Mouse (Mus musculus): ENCODE data around the gene Zfp276. TPM values are rescaled to one million over a fixed set of nuclear protein-coding genes. Genes with fewer than 3 reads are reported as not detected.

Gene Zfp276
- polyA plus RNA-seq, 1 experiment from 2014 or later: 24.3 TPM

DNA sequence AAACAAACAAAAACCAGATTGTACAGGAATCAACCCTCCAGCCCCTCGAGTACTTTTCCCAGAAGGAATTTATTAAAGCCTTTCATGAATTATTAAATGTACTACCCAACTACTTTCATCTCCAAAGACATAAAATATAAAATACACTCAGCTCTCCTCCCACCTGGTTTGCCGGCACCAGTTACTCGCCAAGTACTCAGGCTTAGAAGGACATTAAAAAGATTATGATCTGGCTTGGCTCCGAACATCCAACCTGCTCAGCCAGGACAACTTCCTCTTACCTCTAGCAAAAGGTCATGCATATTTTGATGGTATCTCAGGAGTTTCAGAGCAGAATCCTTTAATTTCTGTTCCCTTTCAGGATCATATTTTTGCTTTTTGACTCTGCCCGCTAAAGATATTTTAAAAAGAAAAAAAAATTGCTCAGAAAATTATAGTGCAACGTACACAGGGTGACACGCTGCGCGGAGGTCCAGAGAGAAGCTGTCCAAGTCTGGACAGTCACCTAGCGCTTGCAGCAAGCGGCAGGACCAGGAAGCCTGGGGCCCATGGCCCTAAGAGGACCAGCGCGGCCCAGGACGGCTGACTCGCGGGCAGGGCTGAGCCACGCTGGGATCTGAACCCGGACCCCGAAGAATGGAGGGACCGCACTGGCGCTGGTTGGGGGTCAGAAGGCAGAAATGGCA, 63.9 kb downstream of the Zfp276 start:
- Histone ChIP-seq H3K9ac (peak overlapping the region; percentile 69), H3K4me2 (peak overlapping the region; percentile 83), H3K4me1 (replicated peaks) (peaks cover 13% of the 10 kb centered on the region), H3K36me3 (no peaks in the 10 kb centered on the region), H3K27ac (no peak overlapping the region), H3K27me3 (no peaks in the 10 kb centered on the region), H3K9me3 (no peaks in the 10 kb centered on the region), H3K4me3 (peak overlapping the region; percentile 53)
- ATAC-seq (ENCODE audit: low FRiP score): peak; percentile 81
- 9% methylated on average over 21 of the region's 21 CpGs for WGBS

DNA sequence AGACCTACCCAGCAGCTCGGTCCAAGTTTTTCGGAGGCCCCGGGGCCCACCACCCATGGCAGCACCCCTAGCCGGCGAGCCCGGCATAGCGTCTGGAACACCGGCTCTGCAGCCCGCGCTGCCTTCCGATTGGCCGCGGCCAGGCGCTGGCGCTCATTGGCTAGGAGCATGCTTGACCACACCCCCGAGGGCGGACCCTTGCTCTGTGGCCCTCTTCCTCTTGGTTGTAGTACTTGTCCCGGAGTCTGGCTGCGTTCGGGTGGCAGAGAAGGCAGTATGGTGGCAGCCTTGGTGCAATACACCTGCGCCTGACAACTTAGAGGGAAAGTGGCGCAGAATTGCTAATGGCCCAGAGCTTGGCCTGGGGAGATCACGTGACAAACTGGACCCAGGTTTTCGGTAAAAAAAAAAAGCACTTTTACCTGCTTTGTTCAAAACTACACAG, 64.5 kb downstream of the Zfp276 start, which contains the start of gene Fanca:
Gene Fanca, minus strand, starts transcription at position 110 of the 445 bp plus-strand sequence.
- peak within 1 kb of the TSS; percentile 83 for H3K4me2 ChIP-seq
- under 1% methylated on average over 24 of the region's 24 CpGs for WGBS
- peak within 1 kb of the TSS; percentile 69 for H3K9ac ChIP-seq
- H3K36me3 ChIP-seq: no peaks in the 10 kb centered on the region
- ATAC-seq (ENCODE audit: low FRiP score): peak; percentile 98
- peaks cover 13% of the 10 kb centered on the region for H3K4me1 ChIP-seq (replicated peaks)
- H3K27me3 ChIP-seq: no peaks in the 10 kb centered on the region
- peak within 1 kb of the TSS; percentile 53 for H3K4me3 ChIP-seq
- H3K9me3 ChIP-seq: no peaks in the 10 kb centered on the region
- no peak within 1 kb of the TSS for H3K27ac ChIP-seq

Other genes starting within 250 kb of the Zfp276 start
- gene Ankrd11, start 211.9 kb upstream of the Zfp276 start, polyA plus RNA-seq (2015; fragmentation: Nextera tagmentation; extraction: Ambion mirVana): 29.9 and 30.7 TPM in 2 replicates
- gene Spg7, start 191.3 kb upstream of the Zfp276 start, polyA plus RNA-seq (2015; fragmentation: Nextera tagmentation; extraction: Ambion mirVana): 45.9 and 48.7 TPM in 2 replicates
- 766 and 789 TPM in 2 replicates for gene Rpl13, start 151.8 kb upstream of the Zfp276 start, polyA plus RNA-seq (2015; fragmentation: Nextera tagmentation; extraction: Ambion mirVana)
- gene Cpne7, start 136.8 kb upstream of the Zfp276 start, polyA plus RNA-seq (2015; fragmentation: Nextera tagmentation; extraction: Ambion mirVana): 0.53 and 0.87 TPM in 2 replicates
- gene Sult5a1, start 95.9 kb upstream of the Zfp276 start, polyA plus RNA-seq (2015; fragmentation: Nextera tagmentation; extraction: Ambion mirVana): 1.5 and 2.2 TPM in 2 replicates
- gene Dpep1, start 68.0 kb upstream of the Zfp276 start, polyA plus RNA-seq (2015; fragmentation: Nextera tagmentation; extraction: Ambion mirVana): 0.35 TPM in 1 of 2 replicates, not detected in the other
- gene Chmp1a, start 41.4 kb upstream of the Zfp276 start, polyA plus RNA-seq (2015; fragmentation: Nextera tagmentation; extraction: Ambion mirVana): 202 and 209 TPM in 2 replicates
- 7.8 and 8.4 TPM in 2 replicates for gene Spata33, start 41.4 kb upstream of the Zfp276 start, polyA plus RNA-seq (2015; fragmentation: Nextera tagmentation; extraction: Ambion mirVana)
- 44.0 and 46.9 TPM in 2 replicates for gene Cdk10, start 29.4 kb upstream of the Zfp276 start, polyA plus RNA-seq (2015; fragmentation: Nextera tagmentation; extraction: Ambion mirVana)
- gene Spata2l, start 18.0 kb upstream of the Zfp276 start, polyA plus RNA-seq (2015; fragmentation: Nextera tagmentation; extraction: Ambion mirVana): 4.1 and 4.4 TPM in 2 replicates
- 51.1 and 52.9 TPM in 2 replicates for gene Vps9d1, start 153 bp downstream of the Zfp276 start, polyA plus RNA-seq (2015; fragmentation: Nextera tagmentation; extraction: Ambion mirVana)
- gene Fanca, start 64.4 kb downstream of the Zfp276 start, polyA plus RNA-seq (2015; fragmentation: Nextera tagmentation; extraction: Ambion mirVana): 7.8 and 11.1 TPM in 2 replicates
- gene Spire2, start 78.5 kb downstream of the Zfp276 start, polyA plus RNA-seq (2015; fragmentation: Nextera tagmentation; extraction: Ambion mirVana): 39.1 and 39.6 TPM in 2 replicates
- 273 and 284 TPM in 2 replicates for gene Tcf25, start 119.6 kb downstream of the Zfp276 start, polyA plus RNA-seq (2015; fragmentation: Nextera tagmentation; extraction: Ambion mirVana)
- gene Mc1r, start 152.9 kb downstream of the Zfp276 start, polyA plus RNA-seq (2015; fragmentation: Nextera tagmentation; extraction: Ambion mirVana): 0.17 TPM in 2 replicates
- gene Tubb3, start 157.2 kb downstream of the Zfp276 start, polyA plus RNA-seq (2015; fragmentation: Nextera tagmentation; extraction: Ambion mirVana): 1,817 and 1,895 TPM in 2 replicates
- 42.2 and 44.3 TPM in 2 replicates for gene Def8, start 169.3 kb downstream of the Zfp276 start, polyA plus RNA-seq (2015; fragmentation: Nextera tagmentation; extraction: Ambion mirVana)
- 57.8 and 62.4 TPM in 2 replicates for gene Afg3l1, start 223.7 kb downstream of the Zfp276 start, polyA plus RNA-seq (2015; fragmentation: Nextera tagmentation; extraction: Ambion mirVana)